21 mouse cellular contexts compared by ENCODE assay signal in the genomic region with DNA sequence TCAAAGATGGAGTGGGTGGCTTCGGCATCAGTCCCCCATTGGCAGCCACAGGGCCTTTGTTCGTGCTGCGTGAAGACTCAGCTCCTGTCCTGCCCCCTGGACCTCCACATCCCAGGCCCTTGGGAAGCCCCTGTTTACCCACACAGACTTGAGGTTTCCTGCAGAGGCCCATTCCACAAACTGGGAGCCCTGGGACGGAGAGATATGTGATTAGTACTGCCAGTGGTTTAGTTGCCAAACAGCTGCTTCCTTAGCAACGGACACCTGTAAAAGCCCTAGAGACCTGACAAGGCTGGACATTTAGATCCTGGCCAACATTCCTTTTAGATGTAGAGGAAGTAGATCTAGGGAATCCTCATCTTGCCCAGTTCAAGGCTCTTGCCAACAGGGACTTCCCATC. TPM values are rescaled to one million over a fixed set of nuclear protein-coding genes. Genes with fewer than 3 reads are reported as not detected.
DNase-seq lines count a peak whose midpoint lies in the region; ATAC-seq and TF ChIP-seq lines count a peak whose summit lies in the region.
"Had no signal": no experiment of that assay in that cellular context is flagged by ENCODE, and none has a peak within 500 bp of the region (broad histone marks: within the 10 kb centered on the region; RNA-seq: fewer than 3 reads in every experiment).

No protein-coding gene starts in this region.

- no peak overlapping the region for H3K27ac ChIP-seq in embryonic facial prominence, embryonic 13.5 days
- no peak overlapping the region for H3K27ac ChIP-seq in embryonic facial prominence, embryonic 10.5 days (replicated peaks)
- H3K27ac ChIP-seq in heart, embryonic 16.5 days (ENCODE audit: low read length) = peak overlapping the region; percentile 19; the same call in 1 of the 2 replicates
- H3K27ac ChIP-seq in heart, embryonic 10.5 days = no peak overlapping the region
- peak overlapping the region; percentile 65; the same call in 1 of the 2 replicates for H3K27ac ChIP-seq in thymus, adult 2 months (ENCODE audit: control insufficient read depth, insufficient read depth, low read length)
- H3K27ac ChIP-seq: embryonic facial prominence, embryonic 12.5 days; embryonic facial prominence, embryonic 15.5 days; forebrain, embryonic 10.5 days; forebrain, embryonic 12.5 days had no signal

- ATAC-seq in embryonic facial prominence, embryonic 13.5 days (ENCODE audit: insufficient number of reproducible peaks, insufficient read depth, low FRiP score, low TSS enrichment, low read depth) = no peak
- no peak for ATAC-seq in heart, embryonic 16.5 days (replicated peaks; ENCODE audit: extremely low read depth, insufficient read depth, low FRiP score)
- ATAC-seq: forebrain, embryonic 14.5 days; forebrain, embryonic 16.5 days had no signal

- H3K4me2 ChIP-seq in embryonic facial prominence, embryonic 13.5 days = no peak overlapping the region
- H3K4me2 ChIP-seq in heart, embryonic 16.5 days (ENCODE audit: low read depth, low read length) = no peak overlapping the region
- H3K4me2 ChIP-seq: embryonic facial prominence, embryonic 12.5 days; embryonic facial prominence, embryonic 15.5 days; forebrain, embryonic 12.5 days had no signal

- TF ChIP-seq POLR2A in thymus, adult 2 months (IDR thresholded peaks at IDR 0.05; ENCODE audit: control insufficient read depth, extremely low read depth, insufficient read depth, low read length, poor library complexity) = no peak

- WGBS in embryonic facial prominence, embryonic 13.5 days = 91% methylated on average over 5 of the region's 5 CpGs
- 88% methylated on average over 5 of the region's 5 CpGs for WGBS in embryonic facial prominence, embryonic 10.5 days
- 86% methylated on average over 5 of the region's 5 CpGs for WGBS in heart, embryonic 16.5 days
- whole genome bisulfite sequencing in heart, embryonic 10.5 days = 87% methylated on average over 5 of the region's 5 CpGs
- 65% methylated on average over 5 of the region's 5 CpGs for WGBS in thymus, adult 2 months

- no peaks in the 10 kb centered on the region for H3K27me3 ChIP-seq in embryonic facial prominence, embryonic 13.5 days
- H3K27me3 ChIP-seq in embryonic facial prominence, embryonic 10.5 days (replicated peaks; ENCODE audit: low read depth, poor library complexity, severe bottlenecking) = peaks cover 8% of the 10 kb centered on the region
- no peaks in the 10 kb centered on the region for H3K27me3 ChIP-seq in heart, embryonic 16.5 days (ENCODE audit: control insufficient read depth, insufficient read depth, low read length)
- H3K27me3 ChIP-seq in heart, embryonic 10.5 days (ENCODE audit: insufficient read depth, poor library complexity, severe bottlenecking) = peaks cover 5% of the 10 kb centered on the region; the same call in 1 of the 2 replicates
- no peaks in the 10 kb centered on the region for H3K27me3 ChIP-seq in thymus, adult 2 months (ENCODE audit: control insufficient read depth, insufficient read depth, low read length)
- H3K27me3 ChIP-seq: embryonic facial prominence, embryonic 12.5 days; embryonic facial prominence, embryonic 15.5 days had no signal

- DNase-seq in embryonic facial prominence, embryonic 10.5 days (ENCODE audit: low spot score) = no peak
- DNase-seq in heart, embryonic 10.5 days (ENCODE audit: low spot score) = no peak
- DNase-seq in thymus, adult 2 months = no peak
- DNase-seq in thymus, postnatal 14 days = no peak
- DNase-seq: adrenal gland, adult 2 months; adrenal gland, postnatal 10 days; adrenal gland, postnatal 25 days; cerebellum, adult 11 months; cerebellum, adult 2 months; cerebellum, adult 9-11 months; cerebellum, postnatal 36 days; embryo, embryonic 11 days had no signal

- peak overlapping the region; percentile 27; the same call in 1 of the 2 replicates for H3K9ac ChIP-seq in embryonic facial prominence, embryonic 13.5 days
- H3K9ac ChIP-seq in heart, embryonic 16.5 days (ENCODE audit: low read length) = no peak overlapping the region
- H3K9ac ChIP-seq: embryonic facial prominence, embryonic 12.5 days; embryonic facial prominence, embryonic 15.5 days; forebrain, embryonic 12.5 days had no signal

- TF ChIP-seq CTCF in thymus, adult 2 months (IDR thresholded peaks at IDR 0.05; ENCODE audit: borderline replicate concordance, control insufficient read depth, extremely low read depth, insufficient read depth, low read length, poor library complexity) = no peak

- H3K9me3 ChIP-seq in embryonic facial prominence, embryonic 13.5 days = no peaks in the 10 kb centered on the region
- H3K9me3 ChIP-seq in embryonic facial prominence, embryonic 10.5 days = no peaks in the 10 kb centered on the region
- no peaks in the 10 kb centered on the region for H3K9me3 ChIP-seq in heart, embryonic 16.5 days (replicated peaks; ENCODE audit: control insufficient read depth, low read length)
- no peaks in the 10 kb centered on the region for H3K9me3 ChIP-seq in heart, embryonic 10.5 days
- H3K9me3 ChIP-seq: embryonic facial prominence, embryonic 12.5 days; embryonic facial prominence, embryonic 15.5 days; forebrain, embryonic 10.5 days; forebrain, embryonic 12.5 days had no signal

- H3K4me1 ChIP-seq in embryonic facial prominence, embryonic 13.5 days = no peaks in the 10 kb centered on the region
- H3K4me1 ChIP-seq in embryonic facial prominence, embryonic 10.5 days = peaks cover 4% of the 10 kb centered on the region; the same call in 1 of the 2 replicates
- H3K4me1 ChIP-seq in heart, embryonic 16.5 days (ENCODE audit: control insufficient read depth, insufficient read depth, low read length) = peaks cover 7% of the 10 kb centered on the region; the same call in 1 of the 2 replicates
- 0 out of 2 replicates have a peak, but pooled peaks cover 9% of the 10 kb centered on the region for H3K4me1 ChIP-seq in heart, embryonic 10.5 days
- peaks cover 45% of the 10 kb centered on the region for H3K4me1 ChIP-seq in thymus, adult 2 months (replicated peaks; ENCODE audit: control insufficient read depth, insufficient read depth, low read length)
- H3K4me1 ChIP-seq: embryonic facial prominence, embryonic 12.5 days; embryonic facial prominence, embryonic 15.5 days; forebrain, embryonic 10.5 days; forebrain, embryonic 12.5 days had no signal

- peaks cover 62% of the 10 kb centered on the region for H3K36me3 ChIP-seq in embryonic facial prominence, embryonic 13.5 days
- peaks cover 58% of the 10 kb centered on the region for H3K36me3 ChIP-seq in embryonic facial prominence, embryonic 10.5 days (replicated peaks)
- H3K36me3 ChIP-seq in heart, embryonic 16.5 days (ENCODE audit: control insufficient read depth, insufficient read depth) = no peaks in the 10 kb centered on the region
- peaks cover 54% of the 10 kb centered on the region for H3K36me3 ChIP-seq in heart, embryonic 10.5 days
- no peaks in the 10 kb centered on the region for H3K36me3 ChIP-seq in thymus, adult 2 months (ENCODE audit: control insufficient read depth, insufficient read depth, low read length)

- H3K4me3 ChIP-seq in embryonic facial prominence, embryonic 13.5 days = no peak overlapping the region
- H3K4me3 ChIP-seq in embryonic facial prominence, embryonic 10.5 days = no peak overlapping the region
- no peak overlapping the region for H3K4me3 ChIP-seq in heart, embryonic 16.5 days (ENCODE audit: low read length)
- no peak overlapping the region for H3K4me3 ChIP-seq in heart, embryonic 10.5 days
- no peak overlapping the region for H3K4me3 ChIP-seq in thymus, adult 2 months (ENCODE audit: control insufficient read depth, insufficient read depth, low read length)
- H3K4me3 ChIP-seq: embryonic facial prominence, embryonic 12.5 days; embryonic facial prominence, embryonic 15.5 days; erythroblast, embryonic 14.5 days; forebrain, embryonic 10.5 days; forebrain, embryonic 12.5 days had no signal

RNA-seq across cellular contexts. Expression of gene Flt3l, which starts 5.7 kb away (rescaled TPM):
- 1.3 and 1.7 TPM in 2 replicates for polyA plus RNA-seq in embryonic facial prominence, embryonic 13.5 days (2015; fragmentation: Nextera tagmentation; extraction: Ambion mirVana)
- polyA plus RNA-seq in embryonic facial prominence, embryonic 10.5 days (2016; fragmentation: Nextera tagmentation; extraction: Ambion mirVana) = 0.97 and 1.8 TPM in 2 replicates
- 2.3 and 2.8 TPM in 2 replicates for polyA plus RNA-seq in heart, embryonic 16.5 days (2015; fragmentation: Nextera tagmentation; extraction: Ambion mirVana)
- polyA plus RNA-seq in heart, embryonic 10.5 days (2016; fragmentation: Nextera tagmentation; extraction: Ambion mirVana) = 2.5 and 3.1 TPM in 2 replicates
- polyA plus RNA-seq in thymus, adult 2 months (2012; rRNA removed) = 177 and 207 TPM in 2 replicates

RNA-seq across cellular contexts. Expression of gene Gm45713, which starts 5.9 kb away (rescaled TPM):
- 0.20 TPM in 1 of 2 replicates, not detected in the other for polyA plus RNA-seq in embryonic facial prominence, embryonic 13.5 days (2015; fragmentation: Nextera tagmentation; extraction: Ambion mirVana)
- 0.31 TPM in 1 of 2 replicates, not detected in the other for polyA plus RNA-seq in embryonic facial prominence, embryonic 10.5 days (2016; fragmentation: Nextera tagmentation; extraction: Ambion mirVana)
- 0.34 TPM in 1 of 2 replicates, not detected in the other for polyA plus RNA-seq in heart, embryonic 16.5 days (2015; fragmentation: Nextera tagmentation; extraction: Ambion mirVana)
- polyA plus RNA-seq in heart, embryonic 10.5 days (2016; fragmentation: Nextera tagmentation; extraction: Ambion mirVana) = 0.36 and 0.58 TPM in 2 replicates
- polyA plus RNA-seq in thymus, adult 2 months (2012; rRNA removed) = 0.27 and 0.91 TPM in 2 replicates
- polyA plus RNA-seq: erythroblast, embryonic 14.5 days; forebrain, embryonic 16.5 days had no signal

RNA-seq across cellular contexts. Expression of gene Pih1d1, which starts 12.2 kb away (rescaled TPM):
- 78.5 and 97.7 TPM in 2 replicates for polyA plus RNA-seq in embryonic facial prominence, embryonic 13.5 days (2015; fragmentation: Nextera tagmentation; extraction: Ambion mirVana)
- 99.6 and 103 TPM in 2 replicates for polyA plus RNA-seq in embryonic facial prominence, embryonic 10.5 days (2016; fragmentation: Nextera tagmentation; extraction: Ambion mirVana)
- polyA plus RNA-seq in heart, embryonic 16.5 days (2015; fragmentation: Nextera tagmentation; extraction: Ambion mirVana) = 76.8 and 82.5 TPM in 2 replicates
- polyA plus RNA-seq in heart, embryonic 10.5 days (2016; fragmentation: Nextera tagmentation; extraction: Ambion mirVana) = 97.8 and 102 TPM in 2 replicates
- polyA plus RNA-seq in thymus, adult 2 months (2012; rRNA removed) = 72.5 and 78.7 TPM in 2 replicates

RNA-seq across cellular contexts. Expression of gene Aldh16a1, which starts 12.5 kb away (rescaled TPM):
- polyA plus RNA-seq in embryonic facial prominence, embryonic 13.5 days (2015; fragmentation: Nextera tagmentation; extraction: Ambion mirVana) = 43.6 and 52.0 TPM in 2 replicates
- 65.3 and 71.7 TPM in 2 replicates for polyA plus RNA-seq in embryonic facial prominence, embryonic 10.5 days (2016; fragmentation: Nextera tagmentation; extraction: Ambion mirVana)
- polyA plus RNA-seq in heart, embryonic 16.5 days (2015; fragmentation: Nextera tagmentation; extraction: Ambion mirVana) = 33.9 and 38.2 TPM in 2 replicates
- polyA plus RNA-seq in heart, embryonic 10.5 days (2016; fragmentation: Nextera tagmentation; extraction: Ambion mirVana) = 45.2 and 45.7 TPM in 2 replicates
- 97.2 and 101 TPM in 2 replicates for polyA plus RNA-seq in thymus, adult 2 months (2012; rRNA removed)

RNA-seq across cellular contexts. Expression of gene Rpl13a, which starts 13.4 kb away (rescaled TPM):
- 1,453 and 1,588 TPM in 2 replicates for polyA plus RNA-seq in embryonic facial prominence, embryonic 13.5 days (2015; fragmentation: Nextera tagmentation; extraction: Ambion mirVana)
- polyA plus RNA-seq in embryonic facial prominence, embryonic 10.5 days (2016; fragmentation: Nextera tagmentation; extraction: Ambion mirVana) = 1,273 and 1,282 TPM in 2 replicates
- polyA plus RNA-seq in heart, embryonic 16.5 days (2015; fragmentation: Nextera tagmentation; extraction: Ambion mirVana) = 684 and 727 TPM in 2 replicates
- polyA plus RNA-seq in heart, embryonic 10.5 days (2016; fragmentation: Nextera tagmentation; extraction: Ambion mirVana) = 873 and 1,060 TPM in 2 replicates
- polyA plus RNA-seq in thymus, adult 2 months (2012; rRNA removed) = 4,999 and 5,006 TPM in 2 replicates

Comparison
In these comparisons a context has a peak if more than half of its experiments do, and no peak if none do; other contexts are left out.
1. H3K27ac ChIP-seq: peak in heart, embryonic 16.5 days (single experiment) and thymus, adult 2 months (single experiment); none in embryonic facial prominence, embryonic 13.5 days (single experiment), embryonic facial prominence, embryonic 10.5 days (single experiment) and heart, embryonic 10.5 days (single experiment).
2. RNA of gene Flt3l, which starts 5.7 kb away (polyA plus RNA-seq): 177 to 207 TPM in thymus, adult 2 months; 2.3 to 2.8 TPM in heart, embryonic 16.5 days, 2.5 to 3.1 TPM in heart, embryonic 10.5 days, 0.97 to 1.8 TPM in embryonic facial prominence, embryonic 10.5 days and 1.3 to 1.7 TPM in embryonic facial prominence, embryonic 13.5 days; every median in the first group is over 10 times any median in the second.